Mouse (Mus musculus): ENCODE measurements at regions not wholly inside any gene's neighbourhood (a gene's known extent, or its start where the extent isn't known, plus 50 kb on each side); places are given as distances from the start of the nearest gene placed in this dataset.

DNA sequence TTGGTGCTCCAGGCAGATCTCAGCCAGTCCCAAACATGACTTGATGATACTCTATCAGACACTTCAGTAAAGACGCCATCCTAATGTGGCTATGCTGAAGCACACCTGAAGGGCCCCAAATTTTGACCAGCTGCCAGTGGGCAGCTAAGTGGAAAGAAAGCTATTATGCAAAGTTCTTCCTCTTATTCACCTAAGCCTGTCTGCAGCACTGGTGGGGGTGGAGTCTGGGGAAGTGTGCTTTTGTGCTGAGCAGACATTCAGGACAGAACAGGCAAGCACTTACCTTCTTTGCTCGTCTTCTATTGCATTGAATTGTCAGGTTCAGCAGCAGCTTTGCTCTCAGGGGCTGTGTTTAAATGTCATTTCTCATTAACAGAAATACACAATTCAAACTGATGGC is 200.7 kb downstream of the Pla2g4a start:
- no peak for DNase-seq (ENCODE audit: low read depth)

DNA sequence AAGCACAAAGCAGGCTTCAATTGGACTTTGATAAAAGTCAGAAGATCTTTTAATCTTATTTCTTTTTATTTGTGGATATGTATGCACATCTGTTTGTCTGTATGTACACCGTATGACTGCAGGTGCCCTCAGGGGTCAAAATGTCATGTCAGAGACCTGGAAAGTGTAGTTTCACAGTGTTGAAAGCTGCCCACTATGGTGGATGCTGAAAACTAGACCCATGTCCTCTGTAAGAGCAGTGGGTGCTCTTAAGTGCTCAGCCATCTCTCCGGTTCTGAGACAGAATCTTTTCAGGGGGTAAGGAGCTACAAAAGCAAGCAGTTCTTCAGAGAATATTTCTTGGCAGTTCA is 202.3 kb downstream of the Pla2g4a start:
- no peak for DNase-seq (ENCODE audit: low read depth)

DNA sequence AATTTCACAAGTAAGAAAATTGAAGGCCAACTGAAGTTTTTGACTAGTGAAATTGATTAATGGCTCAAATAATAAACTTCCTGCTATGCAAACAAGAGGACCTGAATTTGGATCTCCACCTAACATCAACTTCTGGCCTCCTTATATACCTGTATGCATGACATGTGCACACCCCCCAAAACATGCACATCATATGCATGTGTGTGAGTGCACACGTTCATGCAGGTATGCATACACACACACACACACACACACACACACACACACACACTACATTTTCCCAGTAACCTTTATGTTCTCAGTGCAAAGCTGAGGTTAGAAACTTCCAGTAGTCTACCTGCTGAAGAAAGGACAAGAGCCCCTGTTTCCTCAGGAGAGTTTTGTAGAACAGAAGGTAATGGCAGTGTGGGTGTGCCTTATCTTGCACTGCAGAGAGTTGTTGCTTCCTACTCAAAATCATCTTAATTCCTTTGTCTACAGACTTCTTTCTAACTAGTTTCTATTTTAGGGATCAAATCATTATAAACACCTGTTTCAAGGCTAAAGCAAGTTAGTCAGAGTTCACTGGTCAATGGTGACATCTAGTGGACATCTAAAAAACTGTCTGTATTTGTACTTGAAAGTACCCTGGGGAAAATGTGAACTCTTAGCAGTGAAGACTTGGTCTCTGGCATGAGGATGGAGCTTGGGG is 202.9 kb downstream of the Pla2g4a start:
- peak; percentile 14 for DNase-seq (ENCODE audit: low read depth)

DNA sequence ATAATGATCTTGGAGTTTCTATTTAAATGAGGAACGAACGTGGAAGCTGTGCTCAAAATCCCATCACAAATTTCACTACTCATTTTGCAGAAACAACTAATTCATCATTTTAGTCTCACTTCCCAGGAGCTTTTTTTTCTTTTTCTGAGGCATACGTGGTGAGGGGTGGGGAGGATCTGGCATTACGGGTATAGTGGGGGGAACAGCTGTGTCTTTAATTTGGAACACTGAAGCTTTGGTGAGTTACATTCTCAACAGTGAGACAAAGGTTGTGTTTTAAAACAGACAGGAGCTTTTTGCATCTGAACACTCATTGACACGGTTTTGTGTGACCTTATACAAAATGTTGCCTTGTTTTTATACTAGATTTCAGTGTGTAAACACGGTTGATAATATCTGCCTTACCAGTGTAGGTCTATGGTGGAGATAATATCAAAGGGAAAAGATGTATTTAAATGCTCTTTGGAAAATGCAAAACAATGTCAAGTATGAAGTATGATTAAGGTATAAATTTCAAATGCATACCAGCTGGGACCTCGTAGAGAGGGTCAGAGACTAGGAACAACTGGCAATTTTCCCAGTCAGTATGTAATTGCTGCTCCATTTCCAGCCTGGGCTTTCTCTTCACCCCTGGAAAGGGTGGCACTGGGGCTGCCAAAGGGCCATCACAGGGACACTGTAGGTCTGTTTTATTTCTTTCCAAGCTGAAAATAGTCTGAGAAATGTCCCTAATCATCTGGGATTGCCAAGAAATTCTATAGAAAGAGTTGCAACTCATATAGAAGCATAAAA is 207.6 kb downstream of the Pla2g4a start:
- DNase-seq (ENCODE audit: low read depth) = no peak

DNA sequence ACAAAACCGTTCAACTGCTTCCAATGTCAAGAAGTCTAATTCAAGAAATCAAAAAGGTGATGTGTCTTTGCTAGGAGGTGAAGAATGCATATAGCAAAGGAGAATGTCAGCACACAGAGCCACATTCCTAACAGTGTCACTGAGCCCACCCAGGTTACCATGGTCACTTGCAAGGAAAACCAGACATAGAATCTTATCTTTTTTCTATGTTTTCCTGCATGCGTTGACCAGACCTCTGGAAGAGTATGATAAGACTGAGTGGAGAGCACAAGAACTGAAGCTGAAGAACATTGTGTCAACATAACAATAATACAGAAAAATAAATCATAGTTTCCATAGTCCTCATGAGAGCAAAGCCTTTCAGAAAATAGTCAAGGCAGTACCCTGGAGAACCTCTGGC is 211.7 kb downstream of the Pla2g4a start:
- no peak for DNase-seq (ENCODE audit: low read depth)

DNA sequence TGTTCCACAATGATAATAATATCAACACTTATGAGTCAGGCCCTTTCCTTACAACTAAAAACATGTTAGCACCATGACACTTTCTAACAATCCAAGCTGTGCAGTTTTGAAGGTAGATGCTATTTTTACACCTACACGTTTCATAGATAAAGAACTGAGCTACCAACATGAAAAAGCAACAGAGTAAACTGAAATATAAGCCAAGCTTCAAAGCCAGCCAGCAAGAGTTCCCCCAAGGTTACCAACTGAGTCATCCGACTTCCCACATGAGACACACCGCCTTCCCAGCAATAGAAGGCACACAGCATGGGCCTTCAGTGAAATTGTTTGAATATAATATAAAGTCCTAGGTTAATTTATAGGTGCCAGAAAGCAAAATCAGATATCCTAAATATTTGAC is 222.1 kb downstream of the Pla2g4a start:
- DNase-seq (ENCODE audit: low read depth) = no peak

DNA sequence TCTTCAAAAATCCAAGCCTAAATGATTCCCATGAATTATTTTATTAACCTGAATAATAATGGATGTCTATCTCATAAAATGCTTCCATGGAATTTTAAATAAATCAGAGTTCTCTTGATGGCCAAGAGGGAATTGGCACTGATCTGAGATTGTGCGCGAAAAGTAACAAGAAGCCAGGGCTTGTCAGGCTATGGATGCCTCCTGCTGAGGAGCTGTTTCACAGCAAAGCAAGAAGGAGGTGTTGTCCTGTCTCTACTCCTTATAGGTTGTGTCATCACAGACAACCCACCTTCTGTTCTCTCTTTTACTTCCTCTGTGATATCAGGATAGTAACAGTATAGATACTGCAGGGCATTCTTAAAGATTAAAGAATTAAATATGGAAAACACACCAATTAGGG is 226.8 kb downstream of the Pla2g4a start:
- DNase-seq (ENCODE audit: low read depth) = no peak

DNA sequence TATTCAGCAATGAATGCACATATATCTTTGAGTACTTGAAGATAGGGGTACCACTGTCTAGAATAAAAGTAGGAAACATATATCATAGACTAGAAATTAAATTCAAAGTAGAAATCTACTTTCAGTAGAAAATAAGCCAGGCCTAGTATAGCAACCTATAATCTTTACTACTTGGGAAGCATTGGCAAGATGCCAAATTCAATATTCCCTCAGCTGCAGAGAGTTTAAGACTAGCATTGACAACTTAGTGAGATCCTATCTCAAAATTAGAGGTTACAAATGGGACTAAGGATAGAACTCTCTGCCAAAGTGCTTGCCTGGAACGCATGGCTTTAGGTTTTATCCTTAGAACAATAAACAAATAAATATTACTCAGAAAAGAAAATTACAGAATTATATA is 245.9 kb downstream of the Pla2g4a start:
- DNase-seq (ENCODE audit: low read depth) = no peak

DNA sequence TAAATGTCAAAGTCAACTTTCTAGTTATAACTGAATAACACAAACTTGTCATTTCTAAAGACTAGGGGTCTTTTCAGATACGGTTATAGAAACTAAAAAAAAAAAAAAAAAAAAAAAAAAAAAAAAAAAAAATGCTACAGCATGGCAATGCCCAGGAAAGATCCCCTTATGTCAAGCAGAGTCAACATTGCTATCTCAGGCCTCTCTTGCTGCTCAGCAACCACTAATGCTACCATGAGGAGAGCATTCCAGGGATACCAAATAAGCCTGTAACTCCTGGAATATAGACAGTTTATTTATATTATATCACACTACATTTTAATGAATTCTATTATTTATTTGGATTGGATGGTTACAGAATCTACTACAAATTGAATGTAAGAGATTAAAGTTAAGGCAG is 248.8 kb downstream of the Pla2g4a start:
- no peak for DNase-seq (ENCODE audit: low read depth)

DNA sequence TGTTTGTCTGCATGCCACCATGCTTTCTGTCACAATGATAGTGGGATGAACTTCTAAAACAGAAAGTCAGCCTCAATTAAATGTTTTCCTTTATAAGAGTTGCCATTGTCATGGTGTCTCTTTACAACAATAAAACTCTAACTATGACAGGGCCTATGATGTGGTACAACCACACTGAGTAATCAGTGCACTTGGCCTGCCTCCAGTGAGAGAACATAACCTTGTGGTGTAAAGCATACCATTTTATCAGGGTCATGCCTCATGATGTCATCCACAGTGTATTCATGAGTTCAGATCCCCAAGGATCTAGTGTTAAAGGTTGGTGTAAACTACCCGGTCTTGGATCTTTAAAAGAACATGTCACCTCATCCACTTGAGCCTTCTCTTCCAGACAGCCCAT is 255.9 kb downstream of the Pla2g4a start:
- DNase-seq (ENCODE audit: low read depth) = no peak

DNA sequence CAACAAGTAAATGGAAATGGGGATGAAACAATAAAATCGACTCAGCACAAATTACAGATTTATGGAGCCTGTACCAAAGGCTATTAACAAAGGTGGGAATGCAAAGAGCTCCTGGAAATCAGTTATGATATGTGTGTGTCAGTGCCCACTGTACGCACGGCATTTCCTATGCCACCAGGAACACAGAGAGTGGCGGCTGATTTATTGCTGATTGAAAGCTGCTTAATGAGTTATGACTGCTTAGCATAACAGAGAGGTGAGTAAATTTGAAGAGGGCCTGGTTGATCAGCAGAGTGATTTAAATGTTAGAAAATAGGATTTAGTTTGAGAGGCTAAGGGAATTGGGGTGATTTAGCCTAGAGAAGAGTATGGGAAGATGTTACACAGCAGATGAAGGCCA is 261.7 kb downstream of the Pla2g4a start:
- DNase-seq (ENCODE audit: low read depth) = no peak

DNA sequence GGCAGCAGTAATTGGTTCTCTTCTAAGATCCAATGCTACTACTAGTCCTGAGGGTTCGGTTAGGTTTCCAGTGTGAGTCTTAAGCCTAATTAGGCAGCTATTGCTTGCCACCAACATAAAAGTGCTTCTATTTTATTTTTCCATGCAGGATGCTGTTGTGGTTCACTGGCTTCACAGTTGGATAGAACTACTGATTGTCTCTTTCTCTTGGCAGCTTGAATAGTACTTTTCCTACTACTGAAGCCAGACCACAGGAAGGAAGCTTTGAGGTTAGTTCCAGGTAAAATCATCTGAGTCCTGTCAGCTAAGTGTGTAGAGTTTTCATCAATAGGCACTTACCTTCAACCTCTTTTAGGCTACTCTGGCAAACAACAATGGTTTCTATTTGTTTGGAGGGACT is 286.9 kb downstream of the Pla2g4a start:
- no peak for DNase-seq (ENCODE audit: low read depth)

DNA sequence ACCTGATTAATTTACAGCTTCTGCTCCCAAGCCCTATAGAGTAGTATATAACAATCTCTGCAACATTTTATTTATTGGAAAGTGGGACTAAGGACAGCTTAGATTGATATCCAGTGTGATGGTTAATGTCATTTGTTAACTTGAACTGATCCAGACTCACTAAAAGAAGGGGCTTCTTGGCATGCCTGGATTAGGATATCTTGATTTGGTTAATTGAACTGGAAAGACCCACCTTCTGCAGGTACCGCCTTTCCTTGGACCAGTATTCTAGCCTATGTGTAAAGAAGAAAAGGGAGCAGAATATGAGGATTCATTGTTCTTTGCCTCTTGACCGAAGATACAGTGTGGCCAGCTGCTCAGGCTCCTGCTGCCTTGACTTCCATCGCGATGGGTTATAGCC is 288.5 kb downstream of the Pla2g4a start:
- no peak for DNase-seq (ENCODE audit: low read depth)

DNA sequence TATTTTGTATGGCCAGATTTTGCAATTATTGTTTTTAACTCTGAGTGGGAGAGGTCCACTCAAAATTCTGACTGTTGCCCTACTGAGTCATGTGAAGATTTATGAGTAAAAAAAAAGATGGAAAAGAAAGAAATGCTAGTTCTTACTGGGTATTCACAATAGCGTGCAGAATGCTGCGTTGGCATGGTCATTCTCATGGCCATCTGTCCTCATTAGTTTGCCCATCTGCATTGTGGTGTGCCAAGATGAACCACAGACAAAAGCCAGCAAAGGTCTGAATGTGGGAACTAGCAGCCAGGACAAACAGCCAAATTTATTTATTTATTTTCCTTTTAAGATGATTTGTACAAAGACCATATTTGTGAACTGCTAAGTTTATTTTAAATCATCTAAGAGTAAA is 289.0 kb downstream of the Pla2g4a start:
- no peak for DNase-seq (ENCODE audit: low read depth)

DNA sequence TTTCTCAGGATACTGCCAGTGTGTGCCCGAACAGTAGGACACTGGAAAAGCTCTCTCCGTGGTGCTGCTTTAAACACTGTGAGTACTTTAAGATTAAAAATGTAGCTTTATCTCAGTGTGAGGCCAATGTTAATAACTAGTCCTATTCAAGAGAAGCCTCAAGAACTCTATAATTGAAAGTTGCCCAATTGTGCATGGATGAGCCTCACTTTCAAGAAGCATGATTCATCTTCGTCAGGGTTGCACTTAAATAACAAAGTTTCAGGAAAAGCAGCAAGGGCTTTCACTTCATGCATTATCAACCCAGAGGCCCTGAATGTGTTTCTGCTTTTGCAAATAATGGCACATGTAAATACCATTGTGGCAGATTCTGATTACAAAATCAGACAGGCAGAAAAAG is 290.0 kb downstream of the Pla2g4a start:
- DNase-seq (ENCODE audit: low read depth) = no peak

All from c-Kit-positive CD71-positive TER-119-negative erythroid progenitor cells, embryonic 14.5 days (primary cell).